13 mouse cellular contexts compared by ENCODE assay signal in the genomic region with DNA sequence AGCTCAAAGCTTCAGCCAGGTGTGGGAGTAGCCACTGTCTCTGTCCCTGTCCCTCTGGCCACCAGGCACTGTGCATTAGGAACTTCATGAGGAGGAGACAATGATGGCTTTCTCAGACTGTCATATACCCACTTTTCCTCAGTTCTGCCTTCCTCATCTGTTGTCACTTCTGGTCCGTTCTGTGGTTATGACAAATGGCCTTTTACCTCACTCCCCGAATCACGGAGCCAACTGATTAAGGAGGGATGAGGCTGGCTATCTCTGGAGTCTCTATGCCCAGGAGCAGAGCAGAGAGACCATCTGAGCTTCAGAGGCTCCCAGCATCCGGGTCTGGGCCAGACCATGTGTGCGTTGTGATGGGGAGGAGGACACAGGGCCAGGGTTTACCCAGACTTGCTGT.
"Had no signal": no experiment of that assay in that cellular context is flagged by ENCODE, and none has a peak within 500 bp of the region (broad histone marks: within the 10 kb centered on the region; RNA-seq: fewer than 3 reads in every experiment).

No protein-coding gene starts in this region.

- H3K4me3 ChIP-seq: layer of hippocampus, adult 2 months; limb, embryonic 13.5 days; myocyte; neural tube, embryonic 15.5 days had no signal

- DNase-seq: kidney, postnatal 4 days; left cerebral cortex, postnatal 4 days; lung, adult 18-20 months; right cerebral cortex, adult 18-20 months; right cerebral cortex, postnatal 25 days; thymus, postnatal 14 days had no signal

- H3K9me3 ChIP-seq: limb, embryonic 13.5 days; neural tube, embryonic 15.5 days had no signal

- H3K27ac ChIP-seq: kidney, postnatal 0 days; layer of hippocampus, adult 2 months; limb, embryonic 13.5 days; liver, embryonic 14.5 days; neural tube, embryonic 15.5 days; stomach, postnatal 0 days had no signal

- H3K4me2 ChIP-seq: limb, embryonic 13.5 days had no signal

- H3K9ac ChIP-seq: limb, embryonic 13.5 days; liver, embryonic 14.5 days; neural tube, embryonic 15.5 days had no signal

- H3K36me3 ChIP-seq: limb, embryonic 13.5 days; neural tube, embryonic 15.5 days had no signal
